Mouse (Mus musculus) layer of hippocampus, adult 6 months (tissue): Measurements from ENCODE around the gene Usb1. TPM values are rescaled to one million over a fixed set of nuclear protein-coding genes. Genes with fewer than 3 reads are reported as not detected.

Source experiments
- long read RNA-seq, 2 experiments: library from polyadenylated mRNA; unstranded; transcript quantifications; one replicate each; pipeline ENCODE4 v2.0.0; 2019 to 2020
- polyA plus RNA-seq: library from polyadenylated mRNA; unstranded; fragments of <200 nt; fragmentation: Nextera tagmentation; gene quantifications from 2 replicates; pipeline ENCODE4 v1.2.3, GENCODE M21; 2021

The Usb1 gene
- 10.0 and 12.0 TPM in 2 replicates for polyA plus RNA-seq
- long read RNA-seq, experiment 1, transcript Usb1-201 (7 exons, 1,758 nt): major isoform, 10 of 11 reads
- long read RNA-seq, experiment 1, partial matches to known transcripts: 1 of 11 reads
- long read RNA-seq, experiment 1, other reads (novel, unspliced or antisense): 0 of 11 reads
- long read RNA-seq, experiment 2, transcript Usb1-201 (7 exons, 1,758 nt): major isoform, 25 of 35 reads
- long read RNA-seq, experiment 2, partial matches to known transcripts: 0 of 35 reads
- long read RNA-seq, experiment 2, other reads (novel, unspliced or antisense): 10 of 35 reads

DNA sequence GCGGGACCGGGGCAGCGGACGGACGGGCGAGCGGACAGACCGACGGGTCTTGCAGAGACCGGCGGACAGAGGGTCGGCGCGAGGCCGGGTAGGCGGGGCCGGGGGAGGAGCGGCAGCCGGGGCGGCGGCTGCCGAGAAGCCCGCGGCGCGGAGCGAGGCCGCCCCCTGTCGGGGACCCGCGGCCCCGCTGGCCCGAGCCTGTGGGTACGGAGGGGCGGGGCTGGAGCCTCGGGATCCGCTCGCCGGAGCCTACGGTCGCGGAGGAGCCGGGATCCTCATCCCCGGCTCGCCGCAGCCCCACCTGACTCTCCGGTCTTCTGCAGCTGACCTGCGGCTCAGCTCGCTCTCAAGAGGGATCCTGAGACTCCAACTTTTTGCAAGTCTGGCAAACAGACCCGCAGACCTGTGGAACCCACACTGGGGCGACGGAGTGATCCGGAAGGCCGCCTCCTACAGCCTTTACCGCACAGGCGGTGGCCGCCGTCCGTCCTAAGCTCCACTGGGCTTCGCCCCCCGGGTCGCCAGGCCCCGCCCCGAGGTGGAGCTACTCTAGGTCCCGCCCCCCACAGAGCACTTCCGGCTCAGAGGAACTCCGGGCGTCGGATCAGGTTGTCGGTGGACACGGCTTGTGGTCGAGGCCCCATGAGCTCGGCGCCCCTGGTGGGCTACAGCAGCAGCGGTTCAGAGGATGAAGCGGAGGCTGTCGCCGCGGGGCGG is at the start of gene Usb1, which contains the start of gene Zfp319:
Gene Usb1, plus strand, starts transcription at position 565 of the 717 bp plus-strand sequence.
Gene Zfp319, minus strand, starts transcription at position 231 of the 717 bp plus-strand sequence.

DNA sequence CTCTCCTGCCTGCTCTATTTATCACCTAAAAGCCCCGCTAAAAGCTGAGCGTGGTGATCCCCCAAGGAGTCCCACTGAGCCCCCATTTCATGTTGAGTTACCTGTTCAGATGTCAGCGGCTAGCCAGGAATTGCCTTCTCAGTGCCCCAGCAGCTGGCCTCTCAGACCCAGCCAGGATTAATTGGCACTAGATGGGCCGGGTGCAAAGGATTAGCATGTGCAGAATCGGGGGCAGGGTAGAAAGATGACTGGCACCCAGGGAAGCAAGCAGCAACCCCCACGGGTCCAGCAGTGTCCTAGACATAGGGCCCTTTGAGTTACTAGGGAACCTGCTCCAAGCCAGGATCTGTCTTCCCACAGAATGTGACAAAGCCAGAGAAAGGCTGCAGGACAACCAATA is 25.7 kb upstream of the Usb1 start, which contains the start of gene Cngb1:
Gene Cngb1, minus strand, starts transcription at position 155 of the 400 bp plus-strand sequence.

GRCm38 (mm10) chr8:95310342-95310970 is 21.6 kb upstream of the Usb1 start, which contains the start of gene Tepp:
Gene Tepp (plus strand): TSS chr8:95310566.

GRCm38 (mm10) chr8:95352151-95352870 is 20.2 kb downstream of the Usb1 start, which contains the start of gene Mmp15:
Gene Mmp15 (plus strand): TSS chr8:95352268.

Other genes starting within 250 kb of the Usb1 start
- gene Kifc3, start 129.5 kb upstream of the Usb1 start, polyA plus RNA-seq: 12.0 and 13.0 TPM in 2 replicates
- 0.09 and 0.16 TPM in 2 replicates for gene Cngb1, start 25.7 kb upstream of the Usb1 start, polyA plus RNA-seq
- gene Tepp, start 21.7 kb upstream of the Usb1 start, polyA plus RNA-seq: not detected in 2 replicates
- gene Zfp319, start 334 bp upstream of the Usb1 start, polyA plus RNA-seq: 4.5 and 5.7 TPM in 2 replicates
- 2.0 and 2.6 TPM in 2 replicates for gene Mmp15, start 20.0 kb downstream of the Usb1 start, polyA plus RNA-seq
- gene Cfap20, start 102.6 kb downstream of the Usb1 start, polyA plus RNA-seq: 117 and 118 TPM in 2 replicates
- gene Csnk2a2, start 157.8 kb downstream of the Usb1 start, polyA plus RNA-seq: 4.3 and 6.1 TPM in 2 replicates
- 5.5 and 11.5 TPM in 2 replicates for gene Ccdc113, start 201.8 kb downstream of the Usb1 start, polyA plus RNA-seq
- gene Prss54, start 244.1 kb downstream of the Usb1 start, polyA plus RNA-seq: not detected in 2 replicates